Mouse (Mus musculus) forebrain, embryonic 16.5 days (tissue): Measurements from ENCODE around the gene Pglyrp4. TPM values are rescaled to one million over a fixed set of nuclear protein-coding genes. Genes with fewer than 3 reads are reported as not detected.

Source experiments
- ATAC-seq: fragments of 200-750 bp; cut with Nextera tagmentation; 2 replicates; pipeline ENCODE4 v1.8.0; 2017; ENCODE audit warnings: mild to moderate bottlenecking, moderate library complexity
- H3K27ac ChIP-seq: fragments of 300-500 bp; sonication (generic); 2 replicates; pipeline ENCODE4 v1.5.1; 2014; ENCODE audit warnings: low read length, control low read depth
- H3K27me3 ChIP-seq: fragments of 300-500 bp; sonication (generic); replicated peaks from 2 replicates; pipeline ENCODE4 v1.6.1; 2014; ENCODE audit warnings: low read length; ENCODE audit not compliant: control insufficient read depth, insufficient read depth
- H3K36me3 ChIP-seq: fragments of 300-500 bp; sonication (generic); 2 replicates; pipeline ENCODE4 v1.6.1; 2014; ENCODE audit not compliant: control insufficient read depth, insufficient read depth
- H3K4me1 ChIP-seq: fragments of 300-500 bp; sonication (generic); replicated peaks from 2 replicates; pipeline ENCODE4 v1.6.1; 2014; ENCODE audit warnings: low read length; ENCODE audit not compliant: control insufficient read depth, insufficient read depth
- H3K4me2 ChIP-seq: fragments of 300-500 bp; sonication (generic); 2 replicates; pipeline ENCODE4 v1.6.1; 2014; ENCODE audit warnings: mild to moderate bottlenecking, low read length, control low read depth
- H3K4me3 ChIP-seq: fragments of 300-500 bp; sonication (generic); replicated peaks from 2 replicates; pipeline ENCODE4 v1.5.1; 2014; ENCODE audit warnings: mild to moderate bottlenecking, low read length, control low read depth
- H3K9ac ChIP-seq: fragments of 300-500 bp; sonication (generic); replicated peaks from 2 replicates; pipeline ENCODE4 v1.6.1; 2014; ENCODE audit warnings: low read depth, low read length, control low read depth
- H3K9me3 ChIP-seq: fragments of 300-500 bp; sonication (generic); 2 replicates; pipeline ENCODE4 v1.6.1; 2016; ENCODE audit warnings: low read length; ENCODE audit not compliant: control insufficient read depth
- WGBS: fragments of 180-500 bp; shearing (Covaris S2); extraction: QIAGEN DNeasy Blood & Tissue Kit; methylation state at CpG from one replicate; pipeline ENCODE4 v1.1.7; 2014; 5-methylcytosine and 5-hydroxymethylcytosine counted together
- polyA plus RNA-seq: library from polyadenylated mRNA; unstranded; fragments of >200 nt; fragmentation: Nextera tagmentation; extraction: Ambion mirVana; gene quantifications from 2 replicates; pipeline ENCODE4 v1.2.1, GENCODE M21; 2015

Gene Pglyrp4
- polyA plus RNA-seq, result not detected in 2 replicates

GRCm38 (mm10) chr3:90726606-90727005 lies at the start of gene Pglyrp4:
Gene Pglyrp4 (plus strand): TSS chr3:90726906.
- H3K9me3 ChIP-seq, result no peaks in the 10 kb centered on the region
- WGBS, result 76% methylated on average over 3 of the region's 3 CpGs
- H3K4me1 ChIP-seq, result no peaks in the 10 kb centered on the region
- H3K36me3 ChIP-seq, result no peaks in the 10 kb centered on the region
- no peak within 1 kb of the TSS for H3K4me3 ChIP-seq
- no peak within 1 kb of the TSS for H3K9ac ChIP-seq
- H3K27me3 ChIP-seq, result no peaks in the 10 kb centered on the region
- no peak within 1 kb of the TSS for H3K27ac ChIP-seq
- H3K4me2 ChIP-seq, result no peak within 1 kb of the TSS
- no peak for ATAC-seq

- 67% methylated on average over 3 of the region's 3 CpGs for WGBS
- Histone ChIP-seq H3K9me3 (no peaks in the 10 kb centered on the region), H3K4me1 (no peaks in the 10 kb centered on the region), H3K27ac (no peak overlapping the region), H3K36me3 (no peaks in the 10 kb centered on the region), H3K27me3 (no peaks in the 10 kb centered on the region), H3K4me3 (no peak overlapping the region), H3K9ac (no peak overlapping the region), H3K4me2 (no peak overlapping the region)
- no peak for ATAC-seq
Measured at GRCm38 (mm10) chr3:90678656-90679055, 48.0 kb upstream of the Pglyrp4 start.

GRCm38 (mm10) chr3:90683929-90684328 lies 42.8 kb upstream of the Pglyrp4 start:
- H3K9ac ChIP-seq, result no peak overlapping the region
- H3K4me1 ChIP-seq, result no peaks in the 10 kb centered on the region
- no peak for ATAC-seq

DNA sequence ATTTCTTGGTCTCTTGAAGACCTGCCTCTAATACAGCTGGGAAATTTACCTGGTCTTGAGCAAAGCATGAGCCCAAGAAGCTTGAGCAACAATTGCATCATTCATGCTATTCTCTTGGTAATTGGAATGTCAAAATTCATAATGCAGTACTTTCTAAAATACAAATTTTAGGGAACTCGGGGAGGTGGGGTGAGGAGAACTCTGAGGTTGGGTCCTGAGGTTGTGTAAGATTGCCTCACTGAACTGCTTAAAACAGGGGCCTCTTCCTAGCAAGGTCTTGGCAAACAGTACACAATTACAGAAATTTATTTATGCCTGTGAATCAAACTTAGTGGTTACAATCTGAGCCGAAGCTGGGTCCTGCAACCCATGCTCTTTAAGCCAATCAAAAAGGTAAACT lies 39.9 kb upstream of the Pglyrp4 start:
- no peaks in the 10 kb centered on the region for H3K27me3 ChIP-seq
- no peak overlapping the region for H3K4me2 ChIP-seq
- no peak for ATAC-seq
- no peak overlapping the region for H3K4me3 ChIP-seq
- 88% methylated on average over 2 of the region's 2 CpGs for WGBS
- H3K27ac ChIP-seq, result no peak overlapping the region
- H3K9me3 ChIP-seq, result no peaks in the 10 kb centered on the region
- H3K36me3 ChIP-seq, result no peaks in the 10 kb centered on the region
- no peaks in the 10 kb centered on the region for H3K4me1 ChIP-seq
- no peak overlapping the region for H3K9ac ChIP-seq

More at GRCm38 (mm10) chr3:90683929-90684328, 42.8 kb upstream of the Pglyrp4 start:
- no peaks in the 10 kb centered on the region for H3K27me3 ChIP-seq
- WGBS, result 85% methylated on average over 3 of the region's 3 CpGs
- no peak overlapping the region for H3K27ac ChIP-seq
- H3K4me2 ChIP-seq, result no peak overlapping the region
- H3K36me3 ChIP-seq, result no peaks in the 10 kb centered on the region
- no peak overlapping the region for H3K4me3 ChIP-seq
- no peaks in the 10 kb centered on the region for H3K9me3 ChIP-seq

DNA sequence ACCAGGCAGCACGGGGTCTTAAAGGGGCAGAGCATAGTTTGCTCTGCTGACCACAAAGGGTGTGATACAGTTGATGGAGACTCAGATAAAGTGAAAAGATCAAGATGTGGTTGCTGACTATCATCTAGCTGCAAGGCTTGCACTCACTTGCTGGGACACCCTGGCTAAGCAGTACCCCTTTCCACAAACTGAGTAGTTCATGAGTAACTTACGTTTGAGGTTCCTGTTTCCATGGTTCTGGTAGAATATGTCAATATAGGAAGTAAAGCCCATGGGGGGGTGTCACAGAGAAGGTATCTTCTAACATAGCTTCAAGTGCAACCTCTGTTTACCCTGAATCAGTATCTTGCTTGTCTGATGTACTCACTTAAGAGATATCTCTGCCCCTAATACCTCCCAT lies 33.2 kb upstream of the Pglyrp4 start:
- H3K9ac ChIP-seq, result no peak overlapping the region
- no peaks in the 10 kb centered on the region for H3K9me3 ChIP-seq
- H3K27me3 ChIP-seq, result no peaks in the 10 kb centered on the region
- no peaks in the 10 kb centered on the region for H3K4me1 ChIP-seq
- H3K36me3 ChIP-seq, result no peaks in the 10 kb centered on the region
- H3K27ac ChIP-seq, result no peak overlapping the region
- no peak for ATAC-seq
- WGBS, result 79% methylated on average over 2 of the region's 2 CpGs
- no peak overlapping the region for H3K4me3 ChIP-seq
- H3K4me2 ChIP-seq, result no peak overlapping the region

DNA sequence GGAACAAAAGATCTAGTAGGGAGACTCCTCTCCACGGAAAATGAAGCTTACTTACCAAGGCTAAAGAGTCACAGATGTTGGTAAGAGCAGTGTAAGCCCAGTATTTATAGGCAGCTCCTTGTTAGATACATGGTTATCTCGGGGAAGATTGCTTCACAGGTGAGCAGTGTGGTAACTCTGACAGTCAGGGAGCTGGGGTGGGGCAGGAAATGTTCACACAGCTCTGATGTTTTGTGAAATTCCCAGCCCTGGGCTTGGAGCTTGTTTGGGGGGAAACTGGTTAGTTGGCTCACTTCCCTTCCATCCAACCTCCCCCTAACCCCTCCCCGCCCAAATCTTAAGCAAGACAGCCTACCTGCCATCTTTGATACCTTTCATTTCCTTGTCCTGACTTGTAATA lies 31.1 kb upstream of the Pglyrp4 start, which contains the start of gene S100a9:
Gene S100a9 (minus strand): TSS at position 109 of the 400 bp plus-strand sequence.
- no peaks in the 10 kb centered on the region for H3K36me3 ChIP-seq
- H3K4me3 ChIP-seq, result no peak within 1 kb of the TSS
- no peak within 1 kb of the TSS for H3K9ac ChIP-seq
- no peak within 1 kb of the TSS for H3K27ac ChIP-seq
- no peaks in the 10 kb centered on the region for H3K9me3 ChIP-seq
- no peaks in the 10 kb centered on the region for H3K27me3 ChIP-seq
- no peak within 1 kb of the TSS for H3K4me2 ChIP-seq
- no peaks in the 10 kb centered on the region for H3K4me1 ChIP-seq
- 67% methylated on average over 3 of the region's 3 CpGs for WGBS
- ATAC-seq, result no peak

GRCm38 (mm10) chr3:90702244-90702643 lies 24.5 kb upstream of the Pglyrp4 start:
- ATAC-seq, result no peak
- H3K4me1 ChIP-seq, result no peaks in the 10 kb centered on the region
- H3K36me3 ChIP-seq, result no peaks in the 10 kb centered on the region
- no peak overlapping the region for H3K4me2 ChIP-seq
- H3K4me3 ChIP-seq, result no peak overlapping the region
- WGBS, result 90% methylated on average over 2 of the region's 2 CpGs
- H3K9ac ChIP-seq, result no peak overlapping the region
- no peaks in the 10 kb centered on the region for H3K9me3 ChIP-seq
- H3K27ac ChIP-seq, result no peak overlapping the region
- H3K27me3 ChIP-seq, result no peaks in the 10 kb centered on the region

DNA sequence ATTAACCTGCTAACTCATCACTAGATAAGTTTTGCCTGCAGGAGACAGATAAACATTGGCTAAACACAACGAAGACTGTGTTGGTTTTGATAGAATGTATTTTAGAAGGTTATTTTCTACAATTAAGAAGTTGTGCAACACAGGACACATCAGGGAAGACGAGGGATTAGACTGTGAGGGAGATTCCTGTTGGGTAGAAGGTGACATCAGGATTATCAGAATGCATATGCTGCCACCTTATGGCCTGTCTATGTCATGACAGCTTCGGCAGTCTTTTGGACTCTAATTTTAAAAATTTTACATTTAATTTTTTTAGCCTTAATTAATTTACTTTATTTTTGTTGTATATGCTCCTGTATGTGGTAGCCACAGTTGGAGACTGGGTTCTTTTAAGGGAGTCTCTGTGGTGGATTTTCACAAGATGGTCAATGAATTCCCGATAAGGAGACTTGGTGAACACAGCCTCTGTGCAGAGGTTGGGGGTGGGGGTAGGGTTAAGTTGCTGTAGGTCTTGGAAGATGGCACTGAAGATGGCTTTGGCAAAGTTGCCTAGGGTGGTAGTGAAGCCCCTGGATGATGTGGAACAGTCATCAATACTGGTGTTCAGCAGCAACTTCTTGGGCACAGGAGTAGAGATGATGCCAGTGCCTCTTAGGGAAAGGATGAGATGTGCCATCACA lies 18.0 kb upstream of the Pglyrp4 start:
- Histone ChIP-seq H3K4me3 (no peak overlapping the region), H3K9ac (no peak overlapping the region), H3K27ac (no peak overlapping the region), H3K36me3 (no peaks in the 10 kb centered on the region), H3K27me3 (no peaks in the 10 kb centered on the region), H3K9me3 (no peaks in the 10 kb centered on the region), H3K4me2 (no peak overlapping the region), H3K4me1 (no peaks in the 10 kb centered on the region)
- WGBS, result 21% methylated on average over 4 of the region's 4 CpGs
- 0 out of 2 replicates have a peak, but pooled peaks have one; percentile 52 for ATAC-seq

GRCm38 (mm10) chr3:90709591-90710460 lies 16.9 kb upstream of the Pglyrp4 start:
- no peak overlapping the region for H3K4me2 ChIP-seq
- no peaks in the 10 kb centered on the region for H3K9me3 ChIP-seq
- no peak overlapping the region for H3K27ac ChIP-seq
- H3K9ac ChIP-seq, result no peak overlapping the region
- 48% methylated on average over 12 of the region's 12 CpGs for WGBS
- H3K27me3 ChIP-seq, result no peaks in the 10 kb centered on the region
- H3K4me1 ChIP-seq, result no peaks in the 10 kb centered on the region
- no peaks in the 10 kb centered on the region for H3K36me3 ChIP-seq
- H3K4me3 ChIP-seq, result no peak overlapping the region
- ATAC-seq, result 0 out of 2 replicates have a peak, but pooled peaks have one; percentile 20
